Mouse (Mus musculus) right cerebral cortex, postnatal 4 days (tissue): ENCODE measurements around the gene C1qtnf5.

Experiments
- DNase-seq: peaks from one replicate; pipeline ENCODE4 v3.0.0-alpha.2; 2022

The C1qtnf5 gene

DNA sequence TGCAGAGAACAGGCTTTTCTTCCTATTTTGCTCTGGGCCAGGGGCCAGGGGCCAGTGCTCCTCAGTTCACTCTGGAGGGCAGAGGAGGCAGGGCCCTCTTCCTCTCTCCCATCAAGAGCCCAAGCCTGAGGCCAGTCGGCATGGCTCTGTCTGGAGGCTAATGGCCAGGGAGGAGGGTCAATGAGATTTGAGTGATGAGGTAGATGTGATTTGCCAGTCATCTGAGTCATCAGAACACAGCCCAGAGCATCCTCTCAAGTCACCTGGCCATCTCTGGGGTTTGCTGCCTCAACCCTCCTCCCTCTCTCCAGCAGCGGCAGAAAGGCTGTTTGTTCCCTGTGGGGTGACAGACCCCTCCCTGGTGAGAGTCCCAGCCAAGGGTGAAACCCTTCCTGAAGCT lies 26.2 kb downstream of the C1qtnf5 start:
- DNase-seq = no peak

GRCm38 (mm10) chr9:44134101-44134850 lies 27.2 kb downstream of the C1qtnf5 start, which contains the start of gene Mcam:
Mcam (plus strand) TSS chr9:44134469.
- peak; percentile 68 for DNase-seq

DNA sequence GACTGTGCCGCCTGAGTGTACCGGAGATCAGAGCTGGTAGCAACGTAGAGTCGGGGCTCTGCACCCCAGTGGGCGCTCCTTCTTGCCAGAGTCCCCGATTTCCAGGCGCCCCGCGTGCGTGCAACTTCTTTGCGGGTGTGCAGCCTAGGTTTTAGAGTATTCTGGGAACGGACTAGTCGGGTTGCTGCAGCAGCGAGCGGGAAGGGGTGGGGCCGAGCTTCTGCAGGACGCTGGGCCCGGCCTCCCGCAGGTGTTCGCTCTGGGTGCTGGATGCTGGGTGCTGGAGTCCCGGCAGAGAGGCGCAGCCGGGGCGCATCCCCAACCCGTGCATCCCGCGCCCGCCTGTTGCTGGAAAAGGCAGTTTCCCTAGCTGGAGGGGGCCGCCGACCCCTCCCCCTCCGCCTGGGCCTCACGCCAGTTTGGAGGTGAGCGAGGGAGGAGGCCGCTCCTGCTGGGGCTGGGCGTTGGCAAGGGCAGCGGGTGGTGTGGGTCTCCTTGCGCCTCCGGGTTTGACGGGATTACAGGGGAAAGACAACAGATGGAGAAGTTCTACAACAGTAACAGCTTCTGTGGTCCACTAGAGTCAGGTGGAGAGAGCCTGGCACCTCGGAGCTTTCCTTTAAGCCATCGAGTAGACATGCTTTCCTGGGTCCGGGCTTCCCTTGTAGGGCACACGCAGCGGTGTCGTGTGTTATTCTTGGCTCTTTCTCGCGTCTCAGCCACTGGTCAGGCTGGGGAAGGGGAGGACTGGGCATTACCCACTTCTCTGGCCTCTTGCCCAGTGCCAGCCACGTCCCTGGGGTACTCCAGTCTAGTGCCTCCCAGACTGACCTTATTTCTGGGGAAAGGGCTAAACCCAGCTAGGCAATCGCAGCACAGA lies 28.0 kb downstream of the C1qtnf5 start:
- DNase-seq = peak; percentile 47

GRCm38 (mm10) chr9:44135731-44136411 lies 28.8 kb downstream of the C1qtnf5 start:
- no peak for DNase-seq

DNA sequence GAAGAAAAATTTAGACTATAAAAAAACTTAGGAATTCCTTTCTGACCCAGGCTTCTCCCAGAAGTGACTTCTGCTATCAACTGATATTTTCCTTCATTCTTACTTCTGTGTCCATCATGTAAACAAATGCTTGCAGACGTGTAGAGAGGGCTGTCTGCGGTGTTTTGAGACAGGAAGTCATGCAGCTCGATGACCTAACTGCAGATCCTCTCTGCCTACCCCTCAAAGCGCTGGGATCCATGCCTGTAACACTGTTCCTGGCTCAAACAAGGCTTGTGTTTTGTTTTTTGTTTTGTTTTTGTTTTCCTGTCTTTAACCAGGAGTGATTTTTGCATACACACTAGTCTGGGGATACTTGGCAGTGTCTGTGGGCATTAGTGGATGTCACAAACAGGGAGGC lies 30.8 kb downstream of the C1qtnf5 start:
- DNase-seq = no peak

- no peak for DNase-seq
Measured at GRCm38 (mm10) chr9:44141951-44142350, 34.9 kb downstream of the C1qtnf5 start.

DNA sequence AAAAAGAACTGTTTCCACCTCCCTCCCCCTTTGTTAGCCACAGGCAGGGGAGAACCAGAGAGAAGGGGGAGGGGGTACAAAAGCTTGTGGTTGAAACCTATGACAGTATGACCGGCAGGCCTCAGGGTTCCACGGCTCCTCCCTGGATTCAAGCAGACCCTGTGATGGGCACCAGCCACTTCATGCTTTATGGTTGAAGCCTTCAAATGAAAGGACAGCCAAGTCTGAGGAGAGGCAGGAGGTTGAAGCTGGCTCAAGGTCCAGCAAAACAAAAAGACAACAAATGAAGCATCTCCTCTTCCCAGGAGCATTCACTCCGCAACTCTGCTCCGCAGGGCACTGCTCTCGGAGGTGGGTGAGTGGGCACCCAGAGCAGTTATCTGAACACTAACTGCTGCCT lies 36.4 kb downstream of the C1qtnf5 start:
- no peak for DNase-seq

DNA sequence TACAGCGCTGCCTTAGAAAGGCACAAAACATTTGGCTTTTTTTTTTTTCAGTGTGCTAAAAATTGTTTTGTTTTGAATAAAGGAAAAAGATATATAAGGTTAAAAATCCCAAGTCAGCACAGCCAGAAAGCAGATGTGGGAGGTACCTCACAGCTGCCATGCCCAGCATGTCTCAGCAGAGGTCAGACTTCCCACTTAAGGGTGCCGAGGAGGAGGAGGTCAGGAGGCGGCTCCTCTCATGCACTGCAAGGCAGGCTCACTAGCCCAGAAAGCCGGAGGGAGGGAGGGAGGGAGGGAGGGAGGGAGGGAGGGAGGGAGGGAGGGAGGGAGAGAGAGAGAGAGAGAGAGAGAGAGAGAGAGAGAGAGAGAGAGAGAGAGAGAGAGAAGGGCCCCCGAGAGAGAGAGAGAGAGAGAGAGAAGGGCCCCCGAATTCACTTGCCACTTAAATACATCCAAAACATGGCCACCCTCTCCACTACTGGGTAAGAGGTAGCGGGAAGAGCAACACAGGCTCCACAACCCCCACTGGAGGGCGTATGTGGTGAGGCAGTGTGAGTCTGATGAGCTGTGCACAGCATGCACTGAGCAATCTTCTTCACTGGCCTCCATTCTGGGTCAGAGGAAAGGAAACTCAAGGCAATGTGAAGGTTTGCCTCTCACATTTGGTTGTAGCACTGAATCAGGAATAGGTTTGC lies 37.1 kb downstream of the C1qtnf5 start:
- no peak for DNase-seq

DNA sequence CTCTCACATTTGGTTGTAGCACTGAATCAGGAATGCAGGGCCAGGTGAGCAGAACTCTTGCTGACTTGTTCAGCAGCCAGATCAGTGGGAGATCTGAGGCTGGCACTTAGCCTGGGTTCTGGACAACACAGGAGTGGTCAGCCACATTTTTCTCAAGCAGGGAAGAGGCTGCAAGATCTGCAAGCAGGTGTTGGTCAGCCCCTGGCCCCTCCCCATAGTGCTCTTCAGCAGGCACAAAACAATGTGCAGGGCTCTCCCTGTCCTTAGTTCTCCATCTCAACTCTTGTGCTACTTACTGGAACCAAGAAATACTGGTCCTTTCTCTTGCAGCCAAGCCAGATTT lies 37.6 kb downstream of the C1qtnf5 start:
- DNase-seq = no peak

DNA sequence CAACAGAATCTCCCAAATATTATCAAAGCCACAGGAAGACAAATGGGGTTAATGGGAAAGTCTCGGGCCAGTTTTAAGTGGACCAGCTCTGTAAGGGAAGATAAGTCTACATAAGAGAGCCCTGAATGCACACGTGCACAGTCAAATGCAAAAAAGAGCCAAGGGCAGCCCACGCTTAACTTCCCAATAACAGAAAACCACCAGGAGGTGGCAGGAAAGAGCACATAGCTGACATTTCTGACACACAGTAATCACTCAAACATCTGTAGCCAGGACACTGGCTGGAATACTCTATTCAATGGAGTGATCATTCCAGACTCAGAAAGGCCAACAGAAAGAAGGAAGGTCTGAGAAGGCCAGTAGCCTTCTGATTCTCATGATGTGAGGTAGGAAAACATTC lies 40.2 kb downstream of the C1qtnf5 start:
- DNase-seq = no peak
